Mouse (Mus musculus) spleen, adult 2 months (tissue): Measurements from ENCODE around the gene Tomm40.

Source experiments
- CTCF ChIP-seq: fragments of 200-500 bp; IDR thresholded peaks from 2 replicates; pipeline ENCODE4 v1.5.1; 2011; ENCODE audit warnings: mild to moderate bottlenecking, inconsistent platforms; ENCODE audit not compliant: insufficient read depth, insufficient read length, insufficient replicate concordance; ENCODE audit errors: extremely low read depth
- POLR2A ChIP-seq: fragments of 200-500 bp; IDR thresholded peaks from 2 replicates; pipeline ENCODE4 v1.6.1; 2011; ENCODE audit warnings: low read depth, low read length, inconsistent platforms

DNA sequence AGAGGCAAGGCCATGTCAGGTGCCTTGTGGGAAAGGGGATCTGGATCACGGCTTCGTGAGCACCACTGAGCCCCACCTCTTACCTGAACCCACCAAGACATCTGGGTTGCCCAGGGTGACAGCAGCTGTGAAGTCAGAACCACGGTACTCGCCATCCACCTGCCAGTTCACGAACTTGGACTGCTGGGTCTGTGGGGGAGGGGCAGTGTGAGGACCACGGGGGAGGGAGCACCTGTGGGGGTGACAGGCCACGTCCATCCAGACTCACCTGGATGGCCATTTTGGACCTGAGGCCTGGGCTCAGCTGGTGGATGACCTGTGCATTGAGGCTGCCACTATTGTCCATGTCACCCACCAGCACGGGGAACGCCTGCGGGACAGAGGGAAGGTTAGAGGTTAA lies 4.6 kb downstream of the Tomm40 start:
- no peak for TF ChIP-seq POLR2A
- TF ChIP-seq CTCF = no peak
